Mouse (Mus musculus) olfactory bulb, adult 2 months (tissue): ENCODE data around the gene Akap9. TPM values are rescaled to one million over a fixed set of nuclear protein-coding genes. Genes with fewer than 3 reads are reported as not detected.

ENCODE experiments used
- H3K27ac ChIP-seq: fragments of 200-500 bp; 2 replicates; pipeline ENCODE4 v1.5.1; 2012; ENCODE audit warnings: low read depth, low read length; ENCODE audit not compliant: insufficient read depth
- H3K4me1 ChIP-seq: fragments of 200-500 bp; 2 replicates; pipeline ENCODE4 v1.6.1; 2012; ENCODE audit warnings: low read length; ENCODE audit not compliant: control insufficient read depth, insufficient read depth
- H3K4me3 ChIP-seq: fragments of 200-500 bp; 2 replicates; pipeline ENCODE4 v1.5.1; 2012; ENCODE audit warnings: mild to moderate bottlenecking, low read depth, low read length, moderate library complexity; ENCODE audit not compliant: insufficient read depth
- CTCF ChIP-seq: fragments of 200-500 bp; IDR thresholded peaks from 2 replicates; pipeline ENCODE4 v1.5.1; 2012; ENCODE audit warnings: low read depth, mild to moderate bottlenecking, low read length, moderate library complexity; ENCODE audit not compliant: insufficient read depth
- POLR2A ChIP-seq: fragments of 200-500 bp; IDR thresholded peaks from 2 replicates; pipeline ENCODE4 v1.6.1; 2012; ENCODE audit warnings: mild to moderate bottlenecking, low read depth, low read length, moderate library complexity; ENCODE audit not compliant: insufficient read depth
- WGBS: fragments of 180-500 bp; shearing (Covaris S2); methylation state at CpG from one replicate; pipeline ENCODE4 v1.1.7; 2018; 5-methylcytosine and 5-hydroxymethylcytosine counted together
- polyA plus RNA-seq: library from polyadenylated mRNA; stranded (reverse); fragments of >200 nt; gene quantifications from 2 replicates; pipeline ENCODE4 v1.2.4, GENCODE M21; 2012; ENCODE audit warnings: low replicate concordance; ENCODE audit not compliant: missing spikeins, insufficient read depth, insufficient read length

Gene Akap9
- polyA plus RNA-seq, 1 experiment = 166 TPM

DNA sequence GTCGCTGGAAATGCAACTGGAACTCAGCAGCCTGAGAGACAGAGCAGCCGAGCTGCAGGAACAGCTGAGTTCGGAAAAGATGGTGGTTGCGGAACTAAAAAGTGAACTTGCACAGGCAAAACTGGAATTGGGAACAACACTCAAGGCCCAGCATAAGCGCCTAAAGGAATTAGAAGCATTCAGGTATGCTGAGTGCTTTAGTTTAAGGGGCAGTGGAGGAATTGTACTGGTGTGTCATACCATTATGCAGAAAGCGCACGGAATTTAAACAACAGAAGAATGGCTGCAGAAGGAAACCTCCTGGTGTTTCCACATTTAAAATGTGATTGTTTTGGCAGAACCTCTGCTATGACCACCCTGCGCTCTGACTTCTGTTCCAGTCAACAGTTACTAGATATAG is 132.5 kb downstream of the Akap9 start:
- TF ChIP-seq POLR2A (no peak), CTCF (no peak)
- Histone ChIP-seq H3K4me1 (no peaks in the 10 kb centered on the region), H3K4me3 (no peak overlapping the region), H3K27ac (no peak overlapping the region)
- 92% methylated on average over 8 of the region's 8 CpGs for WGBS

DNA sequence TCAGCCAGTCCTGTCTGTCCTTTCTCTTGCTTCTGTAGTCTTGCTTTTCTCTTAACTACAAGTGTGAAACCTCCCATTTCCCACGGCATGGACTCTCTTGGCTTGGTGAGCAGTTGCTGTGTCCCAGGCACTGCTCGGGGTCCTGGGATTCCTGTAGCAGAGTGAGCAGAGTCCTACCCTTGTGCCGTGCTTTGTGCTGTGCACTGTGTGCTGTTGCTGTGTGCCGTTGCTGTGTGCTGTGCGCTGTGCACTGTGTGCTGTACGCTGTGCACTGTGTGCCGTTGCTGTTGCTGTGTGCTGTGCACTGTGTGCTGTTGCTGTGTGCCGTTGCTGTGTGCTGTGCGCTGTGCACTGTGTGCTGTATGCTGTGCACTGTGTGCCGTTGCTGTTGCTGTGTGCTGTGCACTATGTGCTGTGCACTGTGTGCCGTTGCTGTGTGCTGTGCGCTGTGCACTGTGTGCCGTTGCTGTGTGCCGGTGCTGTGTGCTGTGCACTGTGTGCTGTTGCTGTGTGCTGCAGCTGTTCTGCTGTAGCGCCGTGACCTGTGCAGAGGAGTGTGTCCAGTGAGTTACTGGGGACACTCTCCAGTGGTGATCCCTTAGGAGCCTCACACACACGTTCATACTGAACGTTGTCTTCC is 138.7 kb downstream of the Akap9 start:
- 94% methylated on average over 18 of the region's 18 CpGs for WGBS
- no peak overlapping the region for H3K27ac ChIP-seq
- no peak overlapping the region for H3K4me3 ChIP-seq
- no peaks in the 10 kb centered on the region for H3K4me1 ChIP-seq
- no peak for TF ChIP-seq CTCF
- TF ChIP-seq POLR2A = no peak

DNA sequence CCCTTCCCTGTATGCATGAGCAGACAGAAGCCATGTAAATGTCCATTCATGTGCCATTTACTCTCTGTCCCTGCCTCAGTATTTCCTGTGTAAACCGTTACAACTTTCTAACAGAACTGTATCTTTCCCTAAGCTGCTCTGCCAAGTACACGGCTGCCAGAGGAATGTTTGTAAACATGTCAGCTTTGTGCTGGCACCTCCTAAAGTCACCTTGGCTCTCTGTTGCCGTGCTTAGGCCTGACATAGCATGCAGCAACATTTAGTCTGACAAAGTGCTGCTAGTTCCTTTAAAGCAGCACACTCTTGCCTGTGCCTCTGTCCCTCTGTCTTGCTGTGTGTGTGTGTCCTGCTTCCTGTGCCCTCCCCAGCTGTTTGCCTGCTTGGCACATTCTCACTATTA is 139.3 kb downstream of the Akap9 start:
- TF ChIP-seq POLR2A (no peak), CTCF (no peak)
- Histone ChIP-seq H3K27ac (0 out of 2 replicates have a peak overlapping the region, but pooled peaks have one; percentile 40), H3K4me3 (no peak overlapping the region), H3K4me1 (no peaks in the 10 kb centered on the region)
- 28% methylated on average over 3 of the region's 3 CpGs for WGBS

DNA sequence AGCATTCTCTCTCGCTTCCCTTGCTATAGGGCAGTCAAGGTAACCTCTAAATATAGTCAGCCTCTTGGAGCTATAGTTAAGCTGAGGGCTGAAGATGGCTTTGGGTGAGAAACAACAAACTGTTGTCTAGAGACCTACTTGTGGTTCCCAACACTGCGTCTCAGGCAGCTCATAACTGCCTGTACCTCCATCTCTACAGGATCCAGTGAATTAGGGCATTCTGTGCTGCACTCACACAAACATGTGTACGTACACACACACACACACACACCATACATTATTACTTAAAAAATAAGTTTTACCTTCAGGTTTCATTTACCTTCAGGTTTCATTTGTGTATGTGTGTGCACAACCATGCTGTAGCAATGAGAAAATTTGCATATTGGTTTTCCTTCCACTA is 151.2 kb downstream of the Akap9 start:
- Histone ChIP-seq H3K4me1 (no peaks in the 10 kb centered on the region), H3K27ac (no peak overlapping the region), H3K4me3 (no peak overlapping the region)
- TF ChIP-seq POLR2A (no peak), CTCF (no peak)
- WGBS = 91% methylated on average over 3 of the region's 3 CpGs

DNA sequence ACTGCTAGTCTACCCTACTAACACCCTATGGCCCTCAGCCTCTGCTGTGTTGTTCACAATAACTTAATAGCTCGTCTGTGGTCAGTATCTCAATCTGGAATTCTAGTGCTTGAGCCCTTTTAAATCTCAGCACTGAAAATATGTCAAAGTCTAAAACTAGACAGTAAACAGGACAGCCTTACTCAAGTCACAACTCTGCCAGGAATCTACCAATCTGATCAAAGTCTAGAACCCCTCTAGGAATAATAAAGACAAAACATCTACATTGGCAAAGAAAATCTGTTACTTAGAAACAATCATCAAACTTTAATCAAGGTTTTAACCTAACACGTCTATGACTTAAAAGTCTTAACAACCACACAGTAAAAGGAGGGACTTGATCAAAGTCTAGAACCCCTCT is 153.0 kb downstream of the Akap9 start:
- WGBS = 75% methylated on average over 2 of the region's 2 CpGs
- H3K27ac ChIP-seq = no peak overlapping the region
- H3K4me1 ChIP-seq = no peaks in the 10 kb centered on the region
- no peak for TF ChIP-seq POLR2A
- no peak overlapping the region for H3K4me3 ChIP-seq

DNA sequence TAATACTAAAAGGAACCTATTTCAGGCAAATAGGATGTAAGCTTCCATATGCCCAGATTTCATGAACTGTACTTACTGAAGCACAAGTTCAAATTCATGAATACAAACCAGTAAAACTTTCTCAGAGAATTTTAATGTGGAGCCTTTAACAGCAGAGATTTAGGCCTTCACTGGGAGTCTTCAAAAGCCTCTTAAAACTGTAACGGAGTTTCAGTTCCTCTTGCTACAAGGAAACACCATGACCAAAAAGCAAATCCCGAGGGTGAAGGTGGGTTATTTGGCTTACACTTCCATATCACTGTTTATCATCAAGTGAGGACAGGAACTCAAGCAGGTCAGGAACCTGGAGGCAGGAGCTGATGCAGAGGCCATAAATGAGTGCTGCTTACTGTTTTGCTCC is 153.7 kb downstream of the Akap9 start:
- Histone ChIP-seq H3K4me3 (no peak overlapping the region), H3K4me1 (no peaks in the 10 kb centered on the region), H3K27ac (no peak overlapping the region)
- WGBS = 84% methylated on average over 2 of the region's 2 CpGs
- no peak for TF ChIP-seq POLR2A
- TF ChIP-seq CTCF = no peak

DNA sequence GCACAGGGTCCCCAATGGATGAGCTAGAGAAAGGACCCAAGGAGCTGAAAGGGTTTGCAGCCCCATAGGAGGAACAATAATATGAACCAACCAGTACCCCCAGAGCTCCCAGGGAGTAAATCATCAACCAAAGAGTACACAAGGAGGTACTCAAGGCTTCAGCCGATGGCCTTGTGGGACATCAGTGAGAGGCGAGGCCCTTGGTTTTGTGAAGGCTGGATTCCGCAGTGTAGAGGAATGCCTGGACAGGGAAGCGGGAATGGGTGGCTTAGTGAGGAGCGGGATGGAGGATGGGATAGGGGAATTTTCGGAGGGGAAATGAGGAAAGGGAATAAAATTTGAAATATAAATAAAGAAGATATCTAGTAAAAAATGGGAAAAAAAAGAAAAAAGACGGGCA is 157.1 kb downstream of the Akap9 start:
- Histone ChIP-seq H3K27ac (no peak overlapping the region), H3K4me3 (no peak overlapping the region), H3K4me1 (peaks cover 2% of the 10 kb centered on the region)
- TF ChIP-seq CTCF (no peak), POLR2A (no peak)
- 96% methylated on average over 7 of the region's 7 CpGs for WGBS

DNA sequence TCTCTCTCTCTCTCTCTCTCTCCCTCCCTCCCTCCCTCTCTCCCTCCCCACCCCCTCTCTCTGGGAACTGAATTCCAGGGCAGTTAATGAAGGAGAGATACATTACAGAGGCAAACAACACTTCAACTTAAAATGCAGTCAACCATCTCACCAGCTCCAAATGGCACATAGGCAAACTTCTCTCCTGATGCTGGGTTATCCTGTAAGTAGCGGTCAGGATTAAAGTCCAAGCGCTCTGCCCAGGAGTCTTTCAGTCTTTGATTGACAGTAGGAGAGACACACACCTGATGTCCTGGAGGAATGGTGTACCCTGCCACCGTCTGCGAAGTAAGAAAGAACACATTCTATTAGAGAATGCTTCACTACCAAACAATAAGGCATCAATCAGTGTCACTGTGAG is 158.5 kb downstream of the Akap9 start:
- Histone ChIP-seq H3K27ac (no peak overlapping the region), H3K4me1 (peaks cover 2% of the 10 kb centered on the region), H3K4me3 (no peak overlapping the region)
- TF ChIP-seq CTCF (no peak), POLR2A (no peak)
- 88% methylated on average over 4 of the region's 4 CpGs for WGBS

DNA sequence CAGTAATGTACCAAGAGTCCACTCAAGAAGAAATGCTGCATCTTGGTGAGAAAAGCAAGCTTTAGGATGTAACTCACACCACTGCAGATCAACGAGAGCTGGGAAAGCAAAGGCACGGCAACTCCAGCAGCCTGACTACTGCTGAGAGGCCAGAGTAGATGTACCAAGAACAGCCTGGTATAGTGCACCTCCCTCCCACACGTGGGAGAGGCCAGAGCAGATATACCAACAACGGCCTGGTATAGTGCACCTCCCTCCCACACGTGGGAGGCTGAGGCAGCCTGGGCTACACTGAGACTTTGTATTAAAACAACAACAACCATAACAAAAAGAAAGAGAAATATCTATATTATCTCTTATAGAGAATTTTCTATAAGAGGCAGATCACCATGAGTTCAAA is 160.3 kb downstream of the Akap9 start:
- WGBS = 82% methylated on average over 5 of the region's 5 CpGs
- TF ChIP-seq POLR2A = no peak
- TF ChIP-seq CTCF = no peak
- H3K4me3 ChIP-seq = no peak overlapping the region
- H3K4me1 ChIP-seq = peaks cover 2% of the 10 kb centered on the region
- no peak overlapping the region for H3K27ac ChIP-seq

DNA sequence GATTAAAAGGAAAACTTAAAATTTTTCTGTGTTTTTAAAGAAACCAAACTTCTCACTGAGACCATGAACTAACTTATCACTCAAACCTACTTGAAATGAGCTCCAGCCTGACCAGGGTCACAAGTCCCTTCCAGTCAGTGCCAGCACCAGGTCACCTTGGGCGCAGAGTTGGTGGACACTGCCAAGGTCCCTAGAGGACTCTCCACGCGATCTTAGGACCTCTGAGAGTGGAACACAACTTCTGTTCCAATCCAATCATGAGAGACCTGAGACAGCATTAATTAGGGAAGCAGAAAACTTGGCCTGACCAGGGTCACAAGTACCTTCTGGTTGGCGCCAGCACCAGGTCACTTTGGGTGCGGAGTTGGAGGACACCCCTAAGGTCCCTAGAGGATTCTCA is 166.6 kb downstream of the Akap9 start:
- Histone ChIP-seq H3K4me3 (no peak overlapping the region), H3K4me1 (peaks cover 2% of the 10 kb centered on the region; the same call in 1 of the 2 replicates), H3K27ac (no peak overlapping the region)
- TF ChIP-seq CTCF = no peak
- no peak for TF ChIP-seq POLR2A
- WGBS = 97% methylated on average over 5 of the region's 5 CpGs
